In genomic region chr6:71987546-71988248, GRCm38 (mm10) we compare ENCODE assay signal across 21 mouse cellular contexts.
DNase-seq lines count a peak whose midpoint lies in the region; ATAC-seq lines count a peak whose summit lies in the region.
"Had no signal": no experiment of that assay in that cellular context is flagged by ENCODE, and none has a peak within 500 bp of the region (broad histone marks: within the 10 kb centered on the region; RNA-seq: fewer than 3 reads in every experiment).

No protein-coding gene starts in this region.

- peaks cover 7% of the 10 kb centered on the region; the same call in 1 of the 2 replicates for H3K4me1 ChIP-seq in embryonic facial prominence, embryonic 11.5 days (ENCODE audit: control insufficient read depth, insufficient read depth, low read length)
- H3K4me1 ChIP-seq in heart, embryonic 15.5 days (replicated peaks), result peaks cover 39% of the 10 kb centered on the region
- H3K4me1 ChIP-seq in kidney, embryonic 15.5 days, result peaks cover 29% of the 10 kb centered on the region

- H3K36me3 ChIP-seq in embryonic facial prominence, embryonic 11.5 days (replicated peaks; ENCODE audit: control insufficient read depth, insufficient read depth, low read depth, low read length), result no peaks in the 10 kb centered on the region
- H3K36me3 ChIP-seq in heart, embryonic 15.5 days, result no peaks in the 10 kb centered on the region
- no peaks in the 10 kb centered on the region for H3K36me3 ChIP-seq in kidney, embryonic 15.5 days
- H3K36me3 ChIP-seq: embryonic facial prominence, embryonic 13.5 days; hindbrain, embryonic 15.5 days; neural tube, embryonic 12.5 days had no signal

- H3K4me3 ChIP-seq in embryonic facial prominence, embryonic 11.5 days (ENCODE audit: low read depth, low read length), result no peak overlapping the region
- H3K4me3 ChIP-seq in heart, embryonic 15.5 days, result no peak overlapping the region
- H3K4me3 ChIP-seq in kidney, embryonic 15.5 days (replicated peaks), result no peak overlapping the region
- H3K4me3 ChIP-seq: embryonic facial prominence, embryonic 13.5 days; hindbrain, embryonic 15.5 days; neural tube, embryonic 12.5 days had no signal

- ATAC-seq in embryonic facial prominence, embryonic 11.5 days (replicated peaks; ENCODE audit: insufficient number of reproducible peaks, low FRiP score, low TSS enrichment, low read depth), result no peak; the same call in 1 of the 2 replicates
- ATAC-seq in heart, embryonic 15.5 days (replicated peaks; ENCODE audit: insufficient number of reproducible peaks, insufficient read depth, low FRiP score, low read depth), result no peak; the same call in 1 of the 2 replicates
- ATAC-seq in kidney, embryonic 15.5 days (replicated peaks; ENCODE audit: low FRiP score), result no peak
- ATAC-seq: forebrain, embryonic 16.5 days; intestine, postnatal 0 days had no signal

- peak; percentile 44 to 54 for DNase-seq in heart, adult 18-20 months
- DNase-seq in heart, postnatal 14 days, result no peak
- peak; percentile 58 for DNase-seq in adipocyte (ENCODE audit: low spot score)
- peak; percentile 24 for DNase-seq in embryonic facial prominence, embryonic 11.5 days (ENCODE audit: low spot score)
- no peak for DNase-seq in layer of hippocampus, adult 9-11 months
- DNase-seq in frontal cortex, postnatal 14 days (ENCODE audit: low spot score in 2 of 2), result no peak
- DNase-seq: adrenal gland, adult 2 months; cerebellum, adult 9-11 months; kidney, postnatal 4 days; liver; lung, adult 2 months; lung, postnatal 4 days; thymus, postnatal 25 days had no signal

- WGBS in embryonic facial prominence, embryonic 11.5 days, result 48% methylated on average over 7 of the region's 7 CpGs
- WGBS in heart, embryonic 15.5 days, result 34% methylated on average over 7 of the region's 7 CpGs
- 71% methylated on average over 7 of the region's 7 CpGs for WGBS in kidney, embryonic 15.5 days

- no peaks in the 10 kb centered on the region for H3K27me3 ChIP-seq in embryonic facial prominence, embryonic 11.5 days (ENCODE audit: control insufficient read depth, insufficient read depth, low read length)
- H3K27me3 ChIP-seq in heart, embryonic 15.5 days, result no peaks in the 10 kb centered on the region
- no peaks in the 10 kb centered on the region for H3K27me3 ChIP-seq in kidney, embryonic 15.5 days
- H3K27me3 ChIP-seq: embryonic facial prominence, embryonic 13.5 days; hindbrain, embryonic 15.5 days; neural tube, embryonic 12.5 days had no signal

- intact Hi-C loops in heart, postnatal 14 days (cut with DNase I), result no loop called here

- H3K27ac ChIP-seq in embryonic facial prominence, embryonic 11.5 days (replicated peaks; ENCODE audit: low read depth, low read length), result no peak overlapping the region
- H3K27ac ChIP-seq in heart, embryonic 15.5 days, result peak overlapping the region; percentile 47
- no peak overlapping the region for H3K27ac ChIP-seq in kidney, embryonic 15.5 days
- H3K27ac ChIP-seq: hindbrain, embryonic 15.5 days; neural tube, embryonic 12.5 days had no signal

- no peak overlapping the region for H3K9ac ChIP-seq in embryonic facial prominence, embryonic 11.5 days (replicated peaks; ENCODE audit: low read length)
- H3K9ac ChIP-seq in heart, embryonic 15.5 days, result no peak overlapping the region
- no peak overlapping the region for H3K9ac ChIP-seq in kidney, embryonic 15.5 days
- H3K9ac ChIP-seq: embryonic facial prominence, embryonic 13.5 days; hindbrain, embryonic 15.5 days; neural tube, embryonic 12.5 days had no signal

- H3K4me2 ChIP-seq in embryonic facial prominence, embryonic 11.5 days (ENCODE audit: low read depth, low read length), result no peak overlapping the region
- no peak overlapping the region for H3K4me2 ChIP-seq in heart, embryonic 15.5 days
- H3K4me2 ChIP-seq in kidney, embryonic 15.5 days, result no peak overlapping the region
- H3K4me2 ChIP-seq: embryonic facial prominence, embryonic 13.5 days; hindbrain, embryonic 15.5 days; midbrain, embryonic 11.5 days; neural tube, embryonic 12.5 days had no signal

- no peaks in the 10 kb centered on the region for H3K9me3 ChIP-seq in embryonic facial prominence, embryonic 11.5 days (replicated peaks; ENCODE audit: control insufficient read depth, low read length)
- no peaks in the 10 kb centered on the region for H3K9me3 ChIP-seq in heart, embryonic 15.5 days (replicated peaks)
- no peaks in the 10 kb centered on the region for H3K9me3 ChIP-seq in kidney, embryonic 15.5 days (replicated peaks)
- H3K9me3 ChIP-seq: embryonic facial prominence, embryonic 13.5 days; hindbrain, embryonic 15.5 days; neural tube, embryonic 12.5 days had no signal

Comparison
In these comparisons a context has a peak if more than half of its experiments do, and no peak if none do; other contexts are left out.
1. DNase-seq: peak in heart, adult 18-20 months (2 of 2), adipocyte (single experiment) and embryonic facial prominence, embryonic 11.5 days (single experiment); none in heart, postnatal 14 days (0 of 2), layer of hippocampus, adult 9-11 months (single experiment) and frontal cortex, postnatal 14 days (0 of 2).